ENCODE assay signal across 26 mouse cellular contexts in genomic region chr11:5551931-5552330, GRCm38 (mm10). TPM values are rescaled to one million over a fixed set of nuclear protein-coding genes. Genes with fewer than 3 reads are reported as not detected.
DNase-seq lines count a peak whose midpoint lies in the region; TF ChIP-seq lines count a peak whose summit lies in the region.
"Had no signal": no experiment of that assay in that cellular context is flagged by ENCODE, and none has a peak within 500 bp of the region (broad histone marks: within the 10 kb centered on the region; RNA-seq: fewer than 3 reads in every experiment).

No protein-coding gene starts in this region.

- H3ac ChIP-seq in myocyte (ENCODE audit: control insufficient read depth, insufficient read length): no peak overlapping the region

- H3K4me3 ChIP-seq in myocyte: no peak overlapping the region
- H3K4me3 ChIP-seq: embryonic facial prominence, embryonic 10.5 days; embryonic facial prominence, embryonic 12.5 days; erythroblast, embryonic 14.5 days; forebrain, embryonic 10.5 days; forebrain, embryonic 12.5 days had no signal

- no peak for TF ChIP-seq POLR2A in myocyte (IDR thresholded peaks at IDR 0.05; ENCODE audit: insufficient read length, low read depth)

- H3K27me3 ChIP-seq in myocyte (ENCODE audit: control insufficient read depth, insufficient read depth, insufficient read length): no peaks in the 10 kb centered on the region
- H3K27me3 ChIP-seq: embryonic facial prominence, embryonic 12.5 days; forebrain, embryonic 12.5 days had no signal

- H3K79me2 ChIP-seq in myocyte (ENCODE audit: control insufficient read depth, insufficient read depth): no peaks in the 10 kb centered on the region

- peak overlapping the region; percentile 12 for H3K4me2 ChIP-seq in myocyte (ENCODE audit: low read depth)
- H3K4me2 ChIP-seq: embryonic facial prominence, embryonic 12.5 days; forebrain, embryonic 12.5 days had no signal

- H3K36me3 ChIP-seq in myocyte (ENCODE audit: control insufficient read depth, insufficient read depth): no peaks in the 10 kb centered on the region
- H3K36me3 ChIP-seq: embryonic facial prominence, embryonic 10.5 days; embryonic facial prominence, embryonic 12.5 days; forebrain, embryonic 10.5 days; forebrain, embryonic 12.5 days had no signal

- peak; percentile 51 for DNase-seq in heart, adult 11 months
- DNase-seq in heart, adult 8-10 months (ENCODE audit: low spot score): no peak
- DNase-seq in 3T3-L1 (ENCODE audit: low read depth, low spot score): peak; percentile 31
- no peak for DNase-seq in kidney, adult 8-10 months
- no peak for DNase-seq in right cerebral cortex, adult 18-20 months
- DNase-seq: adrenal gland, postnatal 10 days; adrenal gland, postnatal 25 days; cerebellum, adult 11 months; cerebellum, adult 18-20 months; cerebellum, adult 8-10 months; cerebellum, postnatal 10 days; cerebellum, postnatal 25 days had no signal

TF ChIP-seq in myocyte, 11 proteins besides CTCF, POLR2A, EP300 and RAD21:
- TF ChIP-seq SRF (IDR thresholded peaks at IDR 0.05; ENCODE audit: control insufficient read depth, insufficient read length, low read depth) (no peak), TCF3 (IDR thresholded peaks at IDR 0.05; ENCODE audit: insufficient read length, low read depth) (no peak), CEBPB (IDR thresholded peaks at IDR 0.05; ENCODE audit: insufficient read depth, poor library complexity, severe bottlenecking) (no peak), MAX (IDR thresholded peaks at IDR 0.05; ENCODE audit: low read depth) (no peak), POLR2AphosphoS2 (IDR thresholded peaks at IDR 0.05; ENCODE audit: insufficient read length, low read depth) (no peak), MYOD1 (IDR thresholded peaks at IDR 0.05; ENCODE audit: control insufficient read depth in 1 of 3, insufficient read length in 2 of 3, low read depth in 2 of 3) (no peak), TCF12 (IDR thresholded peaks at IDR 0.05; ENCODE audit: insufficient read depth, poor library complexity, severe bottlenecking) (no peak), USF1 (IDR thresholded peaks at IDR 0.05; ENCODE audit: low read depth) (no peak), E2F4 (IDR thresholded peaks at IDR 0.05; ENCODE audit: insufficient read depth) (no peak), MYOG (IDR thresholded peaks at IDR 0.05; ENCODE audit: control insufficient read depth in 1 of 3, insufficient read depth in 1 of 3, insufficient read length in 2 of 3, low read depth in 2 of 3) (no peak), REST (IDR thresholded peaks at IDR 0.05; ENCODE audit: insufficient read depth, insufficient read length) (no peak)
TF ChIP-seq in myocyte: peak in this region for 0.

RNA-seq across cellular contexts. Expression of gene Ccdc117, which starts 9.9 kb away (rescaled TPM):
- 10 to 100 TPM; 19.8 to 27.1 (median 22.6) TPM for total RNA-seq in heart, adult 8-10 months (2022)
- 9.0 TPM for polyA plus RNA-seq in myocyte (2012; fragmentation: generic; extraction: Trizol)

RNA-seq across cellular contexts. Expression of gene Ankrd36, which starts 17.6 kb away (rescaled TPM):
- total RNA-seq in heart, adult 8-10 months (2022): not detected
- polyA plus RNA-seq in myocyte (2012; fragmentation: generic; extraction: Trizol): not detected
- total RNA-seq: adrenal gland, adult 2 months; adrenal gland, postnatal 10 days; adrenal gland, postnatal 25 days; adrenal gland, postnatal 4 days had no signal
- polyA plus RNA-seq: adrenal gland, adult 2 months; brain, embryonic 14.5 days; C2C12; cortical plate, adult 2 months; embryonic facial prominence, embryonic 10.5 days; embryonic facial prominence, embryonic 14.5 days; erythroblast, embryonic 14.5 days; forebrain, embryonic 10.5 days; forebrain, embryonic 14.5 days; forebrain, embryonic 16.5 days had no signal

RNA-seq across cellular contexts. Expression of gene Xbp1, which starts 31.5 kb away (rescaled TPM):
- total RNA-seq in heart, adult 8-10 months (2022): 10 to 100 TPM; 53.5 to 76.4 (median 71.0) TPM
- polyA plus RNA-seq in myocyte (2012; fragmentation: generic; extraction: Trizol): 102 TPM

Comparison
In these comparisons a context has a peak if more than half of its experiments do, and no peak if none do; other contexts are left out.
1. DNase-seq: peak in heart, adult 11 months (single experiment) and 3T3-L1 (single experiment); none in heart, adult 8-10 months (single experiment), kidney, adult 8-10 months (0 of 2) and right cerebral cortex, adult 18-20 months (single experiment).